Mouse (Mus musculus) gastrocnemius, adult 2 months (tissue): ENCODE measurements around the gene Chrne. TPM values are rescaled to one million over a fixed set of nuclear protein-coding genes. Genes with fewer than 3 reads are reported as not detected.

ENCODE experiments used
- DNase-seq: peaks from one replicate; pipeline ENCODE4 v3.0.0; 2022
- H3K27ac ChIP-seq: fragments of 200-600 bp; 2 replicates; pipeline ENCODE4 v1.8.1; 2022; ENCODE audit warnings: mild to moderate bottlenecking
- H3K4me3 ChIP-seq: fragments of 200-600 bp; 2 replicates; pipeline ENCODE4 v1.8.1; 2022; ENCODE audit warnings: mild to moderate bottlenecking, moderate library complexity
- CTCF ChIP-seq: fragments of 200-600 bp; IDR thresholded peaks from 2 replicates; pipeline ENCODE4 v1.8.1; 2022; ENCODE audit warnings: antibody characterized with exemption, mild to moderate bottlenecking, moderate library complexity
- intact Hi-C: fragments of 180-260 bp; cut with DNase I; formaldehyde crosslinking; loops from one replicate; pipeline ENCODE4 v1.15.1; 2025
- long read RNA-seq, 2 experiments: library from polyadenylated mRNA; stranded (forward); transcript quantifications; one replicate each; pipeline ENCODE4 v2.0.0; 2021
- total RNA-seq, 2 experiments: library from RNA; stranded (reverse); gene quantifications; 2 replicates each; pipeline ENCODE4 v1.2.3; 2021

Gene Chrne
- 10 to 100 TPM; 11.0 to 18.4 TPM for total RNA-seq
- long read RNA-seq, experiment 1, partial matches to known transcripts = 1 of 11 reads
- long read RNA-seq, experiment 1, other reads (novel, unspliced or antisense) = 4 of 11 reads
- long read RNA-seq, experiment 2, transcript Chrne-202 (12 exons, 1,591 nt) = major isoform, 8 of 20 reads
- long read RNA-seq, experiment 2, partial matches to known transcripts = 0 of 20 reads
- long read RNA-seq, experiment 2, other reads (novel, unspliced or antisense) = 9 of 20 reads

- no peak for TF ChIP-seq CTCF
- intact Hi-C loops = loop anchor here (5.0 kb wide), 1 partner anchor 133 kb away; no protein-coding TSS in a partner anchor
- Histone ChIP-seq H3K27ac (peak within 1 kb of the TSS; percentile 78), H3K4me3 (peak within 1 kb of the TSS; percentile 20)
- DNase-seq = peak; percentile 85
Observed at GRCm38 (mm10) chr11:70619101-70619500, at the start of gene Chrne. Chrne (minus strand) TSS chr11:70619216.

DNA sequence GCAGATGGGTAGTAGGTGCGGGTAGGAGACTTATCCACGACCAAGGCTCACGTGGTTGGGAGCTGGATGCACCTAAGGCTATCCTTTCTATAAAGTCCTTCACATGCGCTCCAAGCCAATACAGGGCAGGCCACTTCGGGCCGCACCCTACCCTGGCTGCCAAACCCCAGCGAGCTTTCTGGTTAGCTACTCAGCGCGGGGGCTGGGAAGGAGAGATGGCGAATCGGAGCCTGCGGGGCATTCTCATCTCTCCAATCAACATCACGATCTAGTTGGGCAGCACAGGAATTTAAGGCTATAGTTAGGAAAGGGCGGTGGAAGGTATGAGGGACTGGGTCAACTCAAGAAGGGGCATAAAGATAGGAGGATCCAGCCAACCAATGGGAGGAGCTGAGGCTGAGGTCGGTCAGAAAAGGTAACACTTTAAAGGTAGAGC is 49.3 kb upstream of the Chrne start:
- peak overlapping the region; percentile 75 for H3K4me3 ChIP-seq
- TF ChIP-seq CTCF = no peak
- H3K27ac ChIP-seq = peak overlapping the region; percentile 99
- peak; percentile 90 for DNase-seq
- intact Hi-C loops = loop anchor here (2.0 kb wide), 1 partner anchor 14 kb away; the partner anchor contains the start of gene Pfn1

DNA sequence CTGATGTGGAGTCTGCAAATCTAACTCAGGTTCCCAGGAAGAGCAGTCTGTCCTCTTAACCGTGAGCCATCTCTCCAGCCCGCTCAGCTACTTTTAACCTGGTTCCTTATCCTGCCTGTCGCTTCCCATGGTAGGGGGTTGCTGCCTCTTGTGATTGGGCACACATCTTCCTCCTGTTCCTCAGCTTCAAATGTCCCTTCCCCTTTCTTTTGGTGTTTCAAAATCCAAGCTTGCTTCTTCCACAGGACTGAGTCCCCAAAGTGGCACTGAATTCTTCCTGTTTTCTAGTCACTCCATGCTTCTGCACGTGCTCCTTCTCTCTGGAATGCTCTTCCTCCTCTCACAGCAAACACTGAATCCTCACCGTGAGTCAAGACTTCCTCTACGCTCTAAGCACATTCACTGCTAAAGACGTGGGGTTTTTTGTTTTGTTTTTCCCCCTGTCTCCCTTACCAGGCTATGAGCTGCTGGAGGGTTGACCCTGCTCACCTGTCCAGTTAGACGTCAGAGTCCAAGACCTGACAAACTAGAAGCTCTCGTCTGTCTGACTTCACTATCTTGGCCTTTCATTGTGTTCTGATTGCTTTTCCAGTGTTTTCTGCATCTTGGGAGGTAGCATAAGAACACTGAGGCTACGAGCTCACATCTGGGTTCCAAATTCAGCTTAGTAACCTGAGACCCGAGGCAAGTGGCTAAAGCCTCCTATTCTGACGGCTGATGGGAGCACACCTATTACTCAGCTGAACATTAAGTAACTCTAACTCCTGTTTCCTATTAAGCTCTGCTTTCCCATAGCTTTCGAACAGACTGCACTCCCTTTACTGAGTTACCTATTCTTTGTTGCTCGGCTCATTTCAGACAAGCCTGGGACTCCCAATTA is 48.5 kb upstream of the Chrne start:
- DNase-seq = peak; percentile 12
- H3K27ac ChIP-seq = peak overlapping the region; percentile 99
- intact Hi-C loops = loop anchor here (2.0 kb wide), 1 partner anchor 13 kb away; the partner anchor contains the start of gene Pfn1
- peak overlapping the region; percentile 75 for H3K4me3 ChIP-seq
- no peak for TF ChIP-seq CTCF

DNA sequence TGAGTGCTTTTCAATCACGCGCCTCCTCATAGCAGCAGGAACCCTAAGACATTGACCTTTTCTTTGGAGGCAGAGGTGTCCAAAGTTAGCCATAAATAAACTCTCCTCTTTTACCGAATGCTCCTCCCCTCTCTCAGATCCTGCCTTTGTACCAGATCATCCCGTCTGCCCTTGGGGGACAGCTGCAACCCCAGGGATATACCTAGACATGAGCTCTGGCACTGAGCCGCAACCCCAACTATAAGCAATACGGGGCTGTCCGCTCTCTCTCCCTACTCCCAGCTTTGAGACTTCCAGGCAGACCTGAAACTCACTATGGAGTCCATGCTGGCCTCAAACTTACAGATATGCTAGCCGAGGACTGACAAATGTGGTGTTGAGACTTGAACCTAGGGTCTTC is 47.7 kb upstream of the Chrne start:
- TF ChIP-seq CTCF = no peak
- DNase-seq = peak; percentile 41
- intact Hi-C loops = no loop called here
- Histone ChIP-seq H3K4me3 (peak overlapping the region; percentile 2), H3K27ac (peak overlapping the region; percentile 99)

DNA sequence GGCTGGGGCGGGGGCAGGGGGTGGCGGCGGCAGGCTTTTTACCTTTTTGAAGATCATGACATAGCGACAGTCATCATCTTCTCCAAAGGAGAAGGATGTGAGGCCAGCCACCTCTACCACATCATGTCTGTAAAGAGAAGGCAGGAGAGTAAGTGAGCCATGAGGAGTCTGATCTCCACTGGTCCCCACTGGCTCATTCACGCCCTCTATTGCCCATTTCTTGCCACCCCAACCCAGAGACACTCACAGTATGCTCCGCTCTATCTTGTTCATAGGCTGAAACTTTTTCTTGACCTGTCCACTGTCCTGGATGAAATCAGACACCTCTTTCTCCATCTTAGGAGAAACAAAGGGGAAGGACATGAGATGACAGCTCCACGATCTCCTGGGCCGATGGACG is 45.7 kb upstream of the Chrne start:
- peak; percentile 16; the same call in 1 of the 2 replicates for TF ChIP-seq CTCF
- no peak for DNase-seq
- H3K27ac ChIP-seq = peak overlapping the region; percentile 28; the same call in 1 of the 2 replicates
- intact Hi-C loops = no loop called here
- no peak overlapping the region for H3K4me3 ChIP-seq

DNA sequence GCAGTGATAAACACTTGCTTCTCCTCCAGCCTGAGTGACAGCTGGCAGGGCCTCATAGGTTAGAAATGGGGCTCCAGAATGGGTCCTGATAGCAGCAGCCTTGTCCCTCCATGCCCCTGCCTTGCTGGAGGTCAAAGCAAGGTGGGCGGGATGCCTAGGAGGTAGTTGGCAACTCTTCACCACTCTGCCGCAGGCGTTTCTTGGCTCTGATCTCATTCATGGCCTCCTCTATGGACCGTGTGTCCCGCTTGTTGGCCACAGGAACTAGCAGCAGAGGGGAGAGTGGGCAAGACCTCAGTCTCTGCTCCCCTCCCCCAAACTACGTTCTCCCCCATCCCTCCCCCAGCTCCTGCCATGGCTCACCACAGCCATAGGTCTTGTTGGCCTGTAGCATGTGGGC is 44.9 kb upstream of the Chrne start:
- H3K4me3 ChIP-seq = no peak overlapping the region
- DNase-seq = peak; percentile 83
- peak overlapping the region; percentile 70 for H3K27ac ChIP-seq
- intact Hi-C loops = no loop called here
- no peak for TF ChIP-seq CTCF

- peak overlapping the region; percentile 92 for H3K27ac ChIP-seq
- no peak for TF ChIP-seq CTCF
- intact Hi-C loops = no loop called here
- 0 out of 2 replicates have a peak overlapping the region, but pooled peaks have one; percentile 1 for H3K4me3 ChIP-seq
- peak; percentile 55 for DNase-seq
Observed at GRCm38 (mm10) chr11:70663101-70663500, 44.1 kb upstream of the Chrne start.

GRCm38 (mm10) chr11:70660571-70660970 is 41.6 kb upstream of the Chrne start:
- no peak for DNase-seq
- intact Hi-C loops = no loop called here
- Histone ChIP-seq H3K4me3 (peak overlapping the region; percentile 94), H3K27ac (peak overlapping the region; percentile 92)
- TF ChIP-seq CTCF = no peak

- peak overlapping the region; percentile 94 for H3K4me3 ChIP-seq
Observed at GRCm38 (mm10) chr11:70658942-70659341, 39.9 kb upstream of the Chrne start.

GRCm38 (mm10) chr11:70658521-70658920 is 39.5 kb upstream of the Chrne start:
- TF ChIP-seq CTCF = no peak
- peak overlapping the region; percentile 92 for H3K27ac ChIP-seq
- no peak for DNase-seq
- intact Hi-C loops = no loop called here
- peak overlapping the region; percentile 94 for H3K4me3 ChIP-seq

More at GRCm38 (mm10) chr11:70658942-70659341, 39.9 kb upstream of the Chrne start:
- no peak for TF ChIP-seq CTCF
- peak; percentile 60 for DNase-seq
- intact Hi-C loops = no loop called here
- peak overlapping the region; percentile 92 for H3K27ac ChIP-seq

GRCm38 (mm10) chr11:70657991-70658390 is 39.0 kb upstream of the Chrne start:
- DNase-seq = peak; percentile 32
- intact Hi-C loops = no loop called here
- TF ChIP-seq CTCF = no peak
- peak overlapping the region; percentile 92 for H3K27ac ChIP-seq
- peak overlapping the region; percentile 94 for H3K4me3 ChIP-seq

DNA sequence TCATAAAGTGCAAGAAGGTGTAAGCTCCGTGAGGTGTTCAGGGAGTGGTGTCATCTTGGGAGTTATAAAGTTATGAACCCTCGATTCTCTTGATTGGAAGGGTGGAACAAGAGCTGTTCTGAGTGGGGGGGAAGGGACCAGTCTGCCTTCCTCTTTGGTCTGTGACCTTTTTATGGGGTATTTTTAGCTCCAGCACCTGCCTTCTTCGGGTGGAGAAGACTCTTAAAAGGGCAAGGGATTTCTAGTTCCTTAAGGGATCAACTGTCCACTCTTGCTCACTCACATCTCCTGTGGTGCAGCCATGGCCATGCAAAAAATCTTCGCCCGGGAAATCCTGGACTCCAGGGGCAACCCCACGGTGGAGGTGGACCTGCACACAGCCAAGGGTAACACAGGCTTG is 38.6 kb upstream of the Chrne start:
- H3K4me3 ChIP-seq = peak overlapping the region; percentile 94
- peak; percentile 58 for DNase-seq
- H3K27ac ChIP-seq = peak overlapping the region; percentile 92
- intact Hi-C loops = no loop called here
- TF ChIP-seq CTCF = no peak

DNA sequence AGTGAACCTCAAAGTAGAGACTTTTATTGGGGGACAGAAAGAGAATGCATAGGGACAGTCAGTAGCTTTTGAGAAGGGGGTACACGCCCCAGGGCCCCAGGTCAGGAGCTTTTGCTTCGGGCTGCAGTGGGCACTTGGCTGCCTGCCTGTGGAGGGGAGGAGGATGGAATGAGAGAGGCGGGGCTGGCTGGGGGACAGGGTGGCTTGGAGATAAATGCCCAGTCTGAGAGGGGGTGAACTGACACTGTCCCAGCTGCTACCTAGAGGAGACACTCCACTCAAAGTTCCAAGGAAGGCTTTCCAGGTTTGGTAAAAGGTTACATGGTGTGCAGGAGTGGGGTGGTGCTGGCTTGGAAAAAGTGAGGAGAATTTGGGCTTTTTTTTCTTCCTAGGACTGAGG is 37.9 kb upstream of the Chrne start, which contains the start of gene Eno3:
TSS of gene Eno3 (plus strand) at position 239 of the 400 bp plus-strand sequence.
- Histone ChIP-seq H3K4me3 (peak within 1 kb of the TSS; percentile 94), H3K27ac (peak within 1 kb of the TSS; percentile 92)
- intact Hi-C loops = no loop called here
- DNase-seq = peak; percentile 92
- no peak for TF ChIP-seq CTCF
